Mouse (Mus musculus) lung, embryonic 14.5 days (tissue): Measurements from ENCODE around the gene Mst1r. TPM values are rescaled to one million over a fixed set of nuclear protein-coding genes. Genes with fewer than 3 reads are reported as not detected.
A peak's percentile ranks its signal among the peaks of the same experiment; 100 is the strongest.

ENCODE experiments used
- ATAC-seq: fragments of 200-750 bp; cut with Nextera tagmentation; 2 replicates; pipeline ENCODE4 v1.8.0; 2017; ENCODE audit warnings: mild to moderate bottlenecking, moderate TSS enrichment, moderate library complexity; ENCODE audit not compliant: insufficient read depth
- DNase-seq: peaks from one replicate; pipeline ENCODE4 v3.0.0-alpha.2; 2015
- H3K27ac ChIP-seq: fragments of 300-500 bp; sonication (generic); 2 replicates; pipeline ENCODE4 v1.5.1; 2014; ENCODE audit warnings: low read depth, mild to moderate bottlenecking, moderate library complexity
- H3K27me3 ChIP-seq: fragments of 300-500 bp; sonication (generic); 2 replicates; pipeline ENCODE4 v1.6.1; 2014; ENCODE audit warnings: low read length, control low read depth; ENCODE audit not compliant: insufficient read depth
- H3K36me3 ChIP-seq: fragments of 300-500 bp; sonication (generic); 2 replicates; pipeline ENCODE4 v1.6.1; 2014; ENCODE audit warnings: control low read depth; ENCODE audit not compliant: insufficient read depth
- H3K4me1 ChIP-seq: fragments of 300-500 bp; sonication (generic); 2 replicates; pipeline ENCODE4 v1.6.1; 2014; ENCODE audit warnings: antibody characterized with exemption, control low read depth; ENCODE audit not compliant: insufficient read depth
- H3K4me2 ChIP-seq: fragments of 300-500 bp; sonication (generic); 2 replicates; pipeline ENCODE4 v1.6.1; 2014; ENCODE audit warnings: mild to moderate bottlenecking
- H3K4me3 ChIP-seq: fragments of 300-500 bp; sonication (generic); 2 replicates; pipeline ENCODE4 v1.5.1; 2014; ENCODE audit warnings: low read depth, low read length
- H3K9ac ChIP-seq: fragments of 300-500 bp; sonication (generic); 2 replicates; pipeline ENCODE4 v1.6.1; 2014
- H3K9me3 ChIP-seq: fragments of 300-500 bp; sonication (generic); 2 replicates; pipeline ENCODE4 v1.6.1; 2016; ENCODE audit warnings: low read depth, low read length, control low read depth
- CTCF ChIP-seq: IDR thresholded peaks from 2 replicates; pipeline ENCODE4 v1.5.1; 2016; ENCODE audit warnings: antibody characterized with exemption, low read depth
- WGBS: fragments of 180-500 bp; shearing (Covaris S2); extraction: QIAGEN DNeasy Blood & Tissue Kit; methylation state at CpG from one replicate; pipeline ENCODE4 v1.1.7; 2014; 5-methylcytosine and 5-hydroxymethylcytosine counted together
- polyA plus RNA-seq: library from polyadenylated mRNA; unstranded; fragments of >200 nt; fragmentation: Nextera tagmentation; extraction: Ambion mirVana; gene quantifications from 2 replicates; pipeline ENCODE4 v1.2.1, GENCODE M21; 2014

The Mst1r gene
- polyA plus RNA-seq, 1 experiment from 2014 or later = 2.2 TPM

DNA sequence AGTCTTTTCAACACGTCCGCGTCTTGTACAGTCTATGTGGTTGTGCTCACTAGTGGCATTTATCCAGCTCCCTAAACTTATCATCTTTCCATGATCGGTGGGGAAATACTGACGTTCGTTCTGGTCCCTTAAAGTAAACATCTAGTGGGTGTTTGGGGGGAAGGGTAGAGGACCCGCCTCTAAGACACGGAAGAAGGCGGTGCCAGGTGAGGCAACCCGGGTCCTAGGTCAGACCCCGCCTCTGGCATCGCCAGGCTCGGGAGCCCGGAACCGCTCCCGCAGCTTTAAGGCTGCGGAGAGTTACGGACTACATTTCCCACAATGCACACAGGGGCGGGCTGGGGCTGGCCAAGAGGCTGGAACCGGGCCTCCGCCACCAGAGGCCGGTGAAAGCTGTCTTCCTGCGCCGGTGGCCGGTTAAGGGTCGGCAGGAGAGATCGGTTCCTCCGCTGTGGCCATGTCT, 18.8 kb upstream of the Mst1r start, which contains the start of gene Mon1a:
Mon1a (plus strand) TSS at position 348 of the 463 bp plus-strand sequence.
- H3K27me3 ChIP-seq = no peaks in the 10 kb centered on the region
- no peak for TF ChIP-seq CTCF
- H3K4me1 ChIP-seq = peaks cover 7% of the 10 kb centered on the region; the same call in 1 of the 2 replicates
- DNase-seq (peak; percentile 90), ATAC-seq (peak; percentile 97)
- no peaks in the 10 kb centered on the region for H3K9me3 ChIP-seq
- WGBS = under 1% methylated on average over 28 of the region's 28 CpGs
- H3K9ac ChIP-seq = peak within 1 kb of the TSS; percentile 73
- no peaks in the 10 kb centered on the region for H3K36me3 ChIP-seq
- peak within 1 kb of the TSS; percentile 89 for H3K4me2 ChIP-seq
- H3K27ac ChIP-seq = no peak within 1 kb of the TSS
- H3K4me3 ChIP-seq = peak within 1 kb of the TSS; percentile 79

DNA sequence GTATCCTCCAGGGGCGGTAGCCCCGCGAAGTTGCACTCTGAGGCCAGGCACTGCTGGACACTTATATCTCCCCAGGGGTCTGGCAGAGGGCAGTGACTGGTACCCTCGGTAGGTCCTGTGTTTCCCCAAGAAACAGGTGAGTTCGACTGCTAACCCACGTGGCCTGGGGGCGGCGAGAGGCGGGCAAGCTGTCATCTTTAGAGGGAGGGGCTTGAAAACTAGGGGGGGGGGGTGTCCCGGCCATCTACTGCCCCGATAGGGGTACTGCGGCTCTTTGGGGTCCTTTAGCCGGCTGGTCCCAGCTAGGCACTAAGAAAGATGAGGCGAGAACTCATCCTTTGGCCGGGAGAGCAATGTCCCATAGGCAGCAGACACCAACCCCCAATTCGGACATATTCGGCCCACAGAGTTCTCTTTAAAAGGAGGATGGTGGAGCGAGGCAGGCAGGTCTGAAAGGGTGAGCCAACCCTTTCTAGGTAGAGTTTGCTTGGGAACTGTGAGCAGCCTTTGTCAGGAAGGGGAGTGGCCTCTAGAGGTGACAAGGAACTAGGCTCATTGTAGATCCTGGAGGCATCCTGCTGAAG, 18.3 kb upstream of the Mst1r start:
- Histone ChIP-seq H3K9ac (peak overlapping the region; percentile 73), H3K27me3 (no peaks in the 10 kb centered on the region), H3K4me1 (peaks cover 7% of the 10 kb centered on the region; the same call in 1 of the 2 replicates), H3K36me3 (no peaks in the 10 kb centered on the region), H3K4me2 (peak overlapping the region; percentile 89), H3K27ac (no peak overlapping the region), H3K9me3 (no peaks in the 10 kb centered on the region), H3K4me3 (peak overlapping the region; percentile 79)
- DNase-seq (peak; percentile 45), ATAC-seq (peak; percentile 78)
- WGBS = 1% methylated on average over 18 of the region's 18 CpGs
- peak; percentile 17; the same call in 1 of the 2 replicates for TF ChIP-seq CTCF

DNA sequence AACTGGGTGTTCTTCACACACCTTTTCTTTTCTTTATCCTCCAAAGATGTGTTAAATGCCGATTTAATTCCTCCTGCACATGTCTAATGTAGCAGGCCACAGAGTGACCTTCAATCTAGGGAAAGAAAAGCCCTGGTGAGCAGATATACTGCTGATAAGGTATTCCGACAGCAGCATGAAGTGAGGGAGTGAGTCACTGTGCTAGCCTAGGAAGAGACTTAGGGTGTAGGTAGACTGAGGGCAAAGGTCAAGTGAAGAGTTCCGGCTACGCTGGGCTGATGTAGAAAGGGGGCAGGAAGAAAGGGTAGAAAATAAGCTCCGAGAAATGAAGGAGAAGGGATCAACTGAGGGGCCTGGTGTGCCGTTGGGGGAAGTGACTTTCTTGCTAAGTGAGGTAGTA, 16.4 kb upstream of the Mst1r start:
- no peak for TF ChIP-seq CTCF
- H3K27ac ChIP-seq = no peak overlapping the region
- no peak overlapping the region for H3K4me2 ChIP-seq

DNA sequence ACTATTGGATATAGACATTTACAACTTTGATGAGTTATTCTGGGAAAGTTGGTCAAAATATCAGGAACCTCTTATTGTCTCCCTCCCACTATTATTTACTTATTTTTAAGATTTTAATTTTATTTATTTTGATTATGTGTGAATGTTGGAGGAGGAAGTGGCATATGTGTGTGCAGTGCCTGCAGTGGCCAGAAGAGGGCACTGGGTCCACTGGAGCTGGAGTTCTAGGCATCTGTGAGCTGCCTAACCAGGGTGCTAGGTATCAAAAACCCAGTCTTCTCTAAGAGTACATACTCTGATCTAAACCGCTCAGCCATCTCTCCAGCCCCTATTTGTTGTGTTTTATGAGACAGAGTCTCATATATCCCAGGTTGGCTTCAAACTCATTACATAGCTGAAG, 15.7 kb upstream of the Mst1r start:
- TF ChIP-seq CTCF = peak; percentile 44
- DNase-seq = peak; percentile 21

More for the DNA sequence above, 16.4 kb upstream of the Mst1r start:
- Histone ChIP-seq H3K36me3 (no peaks in the 10 kb centered on the region), H3K4me3 (no peak overlapping the region), H3K4me1 (peaks cover 7% of the 10 kb centered on the region; the same call in 1 of the 2 replicates), H3K27me3 (no peaks in the 10 kb centered on the region), H3K9ac (no peak overlapping the region), H3K9me3 (no peaks in the 10 kb centered on the region)
- ATAC-seq (no peak), DNase-seq (no peak)
- 66% methylated on average over 6 of the region's 6 CpGs for WGBS

DNA sequence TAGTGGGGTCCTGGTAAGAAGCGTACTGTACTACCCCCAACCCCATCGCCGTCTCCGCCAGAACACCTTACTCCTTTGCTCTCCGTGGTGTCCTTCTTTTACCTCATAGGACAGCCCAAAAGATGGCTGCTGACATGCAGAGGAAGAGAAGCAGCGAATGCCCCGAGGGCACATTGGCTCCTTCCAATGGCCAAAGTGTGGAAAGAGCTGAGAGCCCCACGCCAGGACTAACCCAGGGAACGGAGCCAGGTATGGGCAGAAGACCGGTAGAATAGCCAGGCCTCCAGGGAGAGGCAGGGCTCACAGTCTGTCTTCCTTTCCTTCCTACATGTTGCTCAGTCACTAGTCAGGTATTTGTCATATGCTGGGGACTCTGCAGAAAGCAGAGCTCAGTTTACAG, 8.1 kb upstream of the Mst1r start:
- DNase-seq (no peak), ATAC-seq (no peak)
- H3K27me3 ChIP-seq = peaks cover 10% of the 10 kb centered on the region; the same call in 1 of the 2 replicates
- H3K9me3 ChIP-seq = no peaks in the 10 kb centered on the region
- no peak overlapping the region for H3K9ac ChIP-seq
- no peak overlapping the region for H3K27ac ChIP-seq
- no peak overlapping the region for H3K4me3 ChIP-seq
- 0 out of 2 replicates have a peak, but pooled peaks cover 3% of the 10 kb centered on the region for H3K36me3 ChIP-seq
- WGBS = 88% methylated on average over 10 of the region's 10 CpGs
- no peak for TF ChIP-seq CTCF
- H3K4me2 ChIP-seq = no peak overlapping the region
- no peaks in the 10 kb centered on the region for H3K4me1 ChIP-seq

More for the DNA sequence above, 15.7 kb upstream of the Mst1r start:
- 93% methylated on average over 1 of the region's 1 CpGs for WGBS
- H3K4me1 ChIP-seq = peaks cover 7% of the 10 kb centered on the region; the same call in 1 of the 2 replicates
- no peak overlapping the region for H3K4me2 ChIP-seq
- H3K9ac ChIP-seq = no peak overlapping the region
- no peaks in the 10 kb centered on the region for H3K36me3 ChIP-seq
- no peaks in the 10 kb centered on the region for H3K27me3 ChIP-seq
- H3K9me3 ChIP-seq = no peaks in the 10 kb centered on the region
- H3K27ac ChIP-seq = no peak overlapping the region
- ATAC-seq = no peak
- no peak overlapping the region for H3K4me3 ChIP-seq

DNA sequence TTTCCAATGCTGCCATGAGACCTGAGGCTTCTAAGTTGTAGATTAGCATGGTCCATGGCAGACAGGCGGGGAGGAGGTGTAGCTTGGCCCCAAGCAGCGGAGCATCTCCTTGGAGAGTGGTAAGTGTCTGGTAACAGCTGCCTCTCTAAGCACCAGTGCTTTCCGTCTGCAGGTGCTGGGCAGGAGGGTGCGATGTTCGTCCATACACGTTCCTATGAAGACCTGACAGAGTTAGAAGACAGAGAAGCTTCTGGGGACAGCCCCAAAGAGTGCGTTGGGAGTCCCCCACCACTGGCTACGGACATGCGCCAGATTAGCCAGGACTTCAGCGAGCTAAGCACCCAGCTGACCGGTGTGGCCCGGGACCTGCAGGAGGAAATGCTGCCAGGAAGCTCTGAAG, 6.8 kb upstream of the Mst1r start:
- no peak overlapping the region for H3K27ac ChIP-seq
- peaks cover 10% of the 10 kb centered on the region; the same call in 1 of the 2 replicates for H3K27me3 ChIP-seq
- H3K4me1 ChIP-seq = no peaks in the 10 kb centered on the region
- H3K4me2 ChIP-seq = no peak overlapping the region
- H3K9ac ChIP-seq = no peak overlapping the region
- 70% methylated on average over 12 of the region's 12 CpGs for WGBS
- H3K9me3 ChIP-seq = no peaks in the 10 kb centered on the region
- no peak overlapping the region for H3K4me3 ChIP-seq
- H3K36me3 ChIP-seq = 0 out of 2 replicates have a peak, but pooled peaks cover 3% of the 10 kb centered on the region
- TF ChIP-seq CTCF = no peak
- ATAC-seq (no peak), DNase-seq (no peak)

DNA sequence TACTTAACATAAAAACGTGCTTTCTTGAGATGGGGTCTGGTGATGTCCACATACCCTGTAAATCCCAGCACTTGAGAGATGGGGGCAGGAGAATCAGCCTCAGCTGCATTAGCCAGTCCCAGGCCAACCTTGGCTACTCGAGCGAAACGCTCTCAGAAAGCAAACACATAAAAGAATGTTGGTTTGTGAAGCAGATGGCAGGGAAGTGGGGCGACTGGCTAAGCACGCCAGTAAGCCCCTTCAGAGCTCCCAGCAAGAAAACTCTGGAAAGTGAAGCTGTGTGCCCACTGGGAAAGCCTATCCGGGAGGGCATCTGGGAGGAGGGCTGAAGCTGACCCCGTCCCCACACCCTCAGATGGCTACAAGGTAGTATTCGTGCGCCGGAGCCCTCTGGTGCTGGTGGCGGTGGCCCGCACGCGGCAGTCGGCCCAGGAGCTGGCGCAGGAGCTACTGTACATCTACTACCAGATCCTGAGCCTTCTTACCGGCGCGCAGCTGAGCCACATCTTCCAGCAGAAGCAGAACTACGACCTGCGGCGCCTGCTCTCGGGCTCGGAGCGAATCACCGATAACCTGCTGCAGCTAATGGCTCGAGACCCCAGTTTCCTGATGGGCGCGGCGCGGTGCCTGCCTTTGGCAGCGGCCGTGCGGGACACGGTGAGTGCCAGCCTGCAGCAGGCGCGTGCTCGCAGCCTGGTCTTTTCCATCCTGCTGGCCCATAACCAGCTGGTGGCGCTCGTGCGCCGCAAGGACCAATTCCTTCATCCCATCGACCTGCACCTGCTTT, 5.6 kb upstream of the Mst1r start:
- peak; percentile 33; the same call in 1 of the 2 replicates for ATAC-seq
- Histone ChIP-seq H3K9me3 (no peaks in the 10 kb centered on the region), H3K27ac (no peak overlapping the region), H3K36me3 (0 out of 2 replicates have a peak, but pooled peaks cover 3% of the 10 kb centered on the region), H3K4me2 (peak overlapping the region; percentile 61), H3K27me3 (peaks cover 10% of the 10 kb centered on the region; the same call in 1 of the 2 replicates), H3K9ac (peak overlapping the region; percentile 28; the same call in 1 of the 2 replicates), H3K4me1 (peaks cover under 1% of the 10 kb centered on the region; the same call in 1 of the 2 replicates), H3K4me3 (peak overlapping the region; percentile 19)
- peak; percentile 85 for DNase-seq
- 7% methylated on average over 44 of the region's 44 CpGs for WGBS
- TF ChIP-seq CTCF = peak; percentile 76
